Comparison of ENCODE assay signal across 9 mouse cellular contexts in genomic region chr2:30413038-30413973, GRCm38 (mm10). TPM values are rescaled to one million over a fixed set of nuclear protein-coding genes. Genes with fewer than 3 reads are reported as not detected.
A peak's percentile ranks its signal among the peaks of the same experiment; 100 is the strongest.
DNase-seq lines count a peak whose midpoint lies in the region; ATAC-seq and TF ChIP-seq lines count a peak whose summit lies in the region.
"Had no signal": no experiment of that assay in that cellular context is flagged by ENCODE, and none has a peak within 500 bp of the region (broad histone marks: within the 10 kb centered on the region; RNA-seq: fewer than 3 reads in every experiment).

No protein-coding gene starts in this region.

- no peak for TF ChIP-seq CTCF in testis, adult 2 months (IDR thresholded peaks at IDR 0.05; ENCODE audit: control insufficient read depth, insufficient read depth, insufficient replicate concordance, low read depth, low read length)

- no peak overlapping the region for H3K4me3 ChIP-seq in heart, embryonic 12.5 days
- peak overlapping the region; percentile 96 for H3K4me3 ChIP-seq in testis, adult 2 months (ENCODE audit: control insufficient read depth, low read depth, low read length)
- H3K4me3 ChIP-seq in liver, embryonic 12.5 days, result peak overlapping the region; percentile 98; the same call in 1 of the 2 replicates

- ATAC-seq in heart, embryonic 12.5 days (ENCODE audit: insufficient number of reproducible peaks, low FRiP score), result no peak
- no peak for ATAC-seq in liver, embryonic 12.5 days

- H3K27ac ChIP-seq in heart, embryonic 12.5 days (ENCODE audit: poor library complexity, severe bottlenecking), result no peak overlapping the region
- H3K27ac ChIP-seq in testis, adult 2 months (ENCODE audit: control insufficient read depth, insufficient read depth, low read depth, low read length), result no peak overlapping the region
- no peak overlapping the region for H3K27ac ChIP-seq in liver, embryonic 12.5 days

- 0 out of 2 replicates have a peak overlapping the region, but pooled peaks have one; percentile 74 for H3K4me2 ChIP-seq in heart, embryonic 12.5 days
- peak overlapping the region; percentile 93 for H3K4me2 ChIP-seq in liver, embryonic 12.5 days

- 0 out of 2 replicates have a peak overlapping the region, but pooled peaks have one; percentile 38 for H3K9ac ChIP-seq in heart, embryonic 12.5 days
- no peak overlapping the region; the same call in 1 of the 2 replicates for H3K9ac ChIP-seq in liver, embryonic 12.5 days

- H3K4me1 ChIP-seq in heart, embryonic 12.5 days (replicated peaks), result peaks cover 37% of the 10 kb centered on the region
- H3K4me1 ChIP-seq in testis, adult 2 months (ENCODE audit: control insufficient read depth, insufficient read depth, low read length), result peaks cover 21% of the 10 kb centered on the region
- peaks cover 45% of the 10 kb centered on the region for H3K4me1 ChIP-seq in liver, embryonic 12.5 days

- H3K9me3 ChIP-seq in heart, embryonic 12.5 days (replicated peaks), result no peaks in the 10 kb centered on the region
- H3K9me3 ChIP-seq in liver, embryonic 12.5 days (replicated peaks), result no peaks in the 10 kb centered on the region
- H3K9me3 ChIP-seq: G1E had no signal

- H3K36me3 ChIP-seq in heart, embryonic 12.5 days, result peaks cover 33% of the 10 kb centered on the region
- H3K36me3 ChIP-seq in testis, adult 2 months (ENCODE audit: control insufficient read depth, insufficient read depth, low read length), result peaks cover 4% of the 10 kb centered on the region
- H3K36me3 ChIP-seq in liver, embryonic 12.5 days, result peaks cover 44% of the 10 kb centered on the region

- no peaks in the 10 kb centered on the region for H3K27me3 ChIP-seq in heart, embryonic 12.5 days (replicated peaks)
- H3K27me3 ChIP-seq in testis, adult 2 months (ENCODE audit: control insufficient read depth, insufficient read depth, low read length), result no peaks in the 10 kb centered on the region
- no peaks in the 10 kb centered on the region for H3K27me3 ChIP-seq in liver, embryonic 12.5 days (replicated peaks)

- 72% methylated on average over 16 of the region's 16 CpGs for WGBS in heart, embryonic 12.5 days
- 80% methylated on average over 16 of the region's 16 CpGs for WGBS in liver, embryonic 12.5 days (ENCODE audit: insufficient replicate concordance)

- no peak for TF ChIP-seq POLR2A in testis, adult 2 months (IDR thresholded peaks at IDR 0.05; ENCODE audit: control insufficient read depth, low read depth, low read length)

- no peak for DNase-seq in heart, adult 8-10 months (ENCODE audit: low spot score)
- no peak for DNase-seq in testis, postnatal 10 days (ENCODE audit: low spot score)
- peak; percentile 77 for DNase-seq in telencephalon, adult 2 months (ENCODE audit: low read depth, low spot score)
- no peak for DNase-seq in MN1 (ENCODE audit: low spot score)
- DNase-seq in embryo, embryonic 11 days, result no peak

RNA-seq across cellular contexts. Expression of gene Crat, which starts 2.3 kb away (rescaled TPM):
- 67.9 and 74.2 TPM in 2 replicates for polyA plus RNA-seq in heart, embryonic 12.5 days (2016; fragmentation: Nextera tagmentation; extraction: Ambion mirVana)
- total RNA-seq in heart, adult 8-10 months (2022), result 100 to 1,000 TPM; 490 to 636 (median 559) TPM
- polyA plus RNA-seq in testis, adult 2 months (2012; rRNA removed), result 591 and 623 TPM in 2 replicates
- 26.0 and 28.6 TPM in 2 replicates for polyA plus RNA-seq in liver, embryonic 12.5 days (2016; fragmentation: Nextera tagmentation; extraction: Ambion mirVana)

RNA-seq across cellular contexts. Expression of gene Ptpa, which starts 2.5 kb away (rescaled TPM):
- polyA plus RNA-seq in heart, embryonic 12.5 days (2016; fragmentation: Nextera tagmentation; extraction: Ambion mirVana), result 107 and 115 TPM in 2 replicates
- total RNA-seq in heart, adult 8-10 months (2022), result 100 to 1,000 TPM in 1 of 4 experiments, 10 to 100 TPM in 3; 74.6 to 100 (median 83.0) TPM
- 87.3 and 106 TPM in 2 replicates for polyA plus RNA-seq in testis, adult 2 months (2012; rRNA removed)
- polyA plus RNA-seq in liver, embryonic 12.5 days (2016; fragmentation: Nextera tagmentation; extraction: Ambion mirVana), result 168 and 173 TPM in 2 replicates

RNA-seq across cellular contexts. Expression of gene Dolpp1, which starts 21.3 kb away (rescaled TPM):
- polyA plus RNA-seq in heart, embryonic 12.5 days (2016; fragmentation: Nextera tagmentation; extraction: Ambion mirVana), result 21.9 and 22.2 TPM in 2 replicates
- total RNA-seq in heart, adult 8-10 months (2022), result 1 to 10 TPM; 5.7 to 9.8 (median 7.9) TPM
- polyA plus RNA-seq in testis, adult 2 months (2012; rRNA removed), result 27.3 and 32.6 TPM in 2 replicates
- polyA plus RNA-seq in liver, embryonic 12.5 days (2016; fragmentation: Nextera tagmentation; extraction: Ambion mirVana), result 23.5 and 24.3 TPM in 2 replicates

RNA-seq across cellular contexts. Expression of gene Miga2, which starts 49.3 kb away (rescaled TPM):
- polyA plus RNA-seq in heart, embryonic 12.5 days (2016; fragmentation: Nextera tagmentation; extraction: Ambion mirVana), result 32.7 and 33.6 TPM in 2 replicates
- 10 to 100 TPM; 66.5 to 76.0 (median 71.4) TPM for total RNA-seq in heart, adult 8-10 months (2022)
- 6.3 and 6.7 TPM in 2 replicates for polyA plus RNA-seq in testis, adult 2 months (2012; rRNA removed)
- polyA plus RNA-seq in liver, embryonic 12.5 days (2016; fragmentation: Nextera tagmentation; extraction: Ambion mirVana), result 12.7 and 13.6 TPM in 2 replicates

RNA-seq across cellular contexts. Expression of gene Sh3glb2, which starts 54.2 kb away (rescaled TPM):
- polyA plus RNA-seq in heart, embryonic 12.5 days (2016; fragmentation: Nextera tagmentation; extraction: Ambion mirVana), result 117 and 130 TPM in 2 replicates
- total RNA-seq in heart, adult 8-10 months (2022), result 10 to 100 TPM; 37.2 to 45.5 (median 41.6) TPM
- polyA plus RNA-seq in testis, adult 2 months (2012; rRNA removed), result 21.8 and 25.3 TPM in 2 replicates
- 30.3 and 33.7 TPM in 2 replicates for polyA plus RNA-seq in liver, embryonic 12.5 days (2016; fragmentation: Nextera tagmentation; extraction: Ambion mirVana)
